Mouse (Mus musculus): ENCODE data around the gene Mlst8.

DNA sequence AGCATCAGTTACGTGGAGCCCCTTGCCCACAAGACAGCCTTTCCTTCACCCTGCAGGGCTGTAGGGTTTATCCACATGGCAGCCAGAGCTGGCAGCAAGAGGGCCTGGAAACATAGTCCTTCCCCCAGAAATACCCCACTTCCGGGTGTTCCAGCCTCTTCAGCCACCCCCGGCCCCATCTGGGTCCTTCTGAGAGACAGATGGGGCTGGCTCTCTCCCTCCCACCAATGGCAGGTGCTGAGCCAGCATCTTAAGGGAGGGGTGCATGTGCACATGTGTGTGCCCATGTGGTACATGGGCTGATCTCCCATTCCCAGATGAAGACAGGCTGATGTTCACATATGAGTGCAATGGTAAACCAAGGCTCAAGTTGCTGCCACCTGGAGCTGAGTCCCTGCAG, 16.6 kb upstream of the Mlst8 start:
- TF ChIP-seq POLR2A (IDR thresholded peaks at IDR 0.05; ENCODE audit: borderline replicate concordance, low read depth, low read length) (no peak), CTCF (IDR thresholded peaks at IDR 0.05; ENCODE audit: low read depth, low read length) (no peak)
